Mouse (Mus musculus): ENCODE data around the gene Hcn2.
A peak's percentile ranks its signal among the peaks of the same experiment; 100 is the strongest.

Hcn2 gene

DNA sequence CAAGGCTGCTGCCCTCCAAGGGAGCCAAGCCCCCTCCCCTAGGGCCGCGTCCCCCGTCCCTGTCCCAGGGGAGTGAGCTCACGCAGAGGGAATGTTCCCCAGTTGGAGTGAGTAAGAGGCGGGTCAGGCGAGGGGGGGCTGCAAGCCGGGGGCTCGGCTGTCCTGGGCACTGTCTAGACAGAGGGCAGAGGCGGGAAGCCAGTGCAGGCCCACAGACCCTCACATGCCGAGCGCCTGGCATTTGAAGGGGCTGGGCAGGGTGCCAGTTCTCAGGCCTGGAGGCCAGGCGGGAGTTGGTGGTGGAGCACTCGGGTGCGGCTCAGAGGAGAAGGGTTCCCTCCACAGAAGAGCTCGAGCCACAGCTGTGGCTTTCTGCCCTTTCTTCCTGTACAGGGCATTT, 61.6 kb downstream of the Hcn2 start:
- DNase-seq = no peak

DNA sequence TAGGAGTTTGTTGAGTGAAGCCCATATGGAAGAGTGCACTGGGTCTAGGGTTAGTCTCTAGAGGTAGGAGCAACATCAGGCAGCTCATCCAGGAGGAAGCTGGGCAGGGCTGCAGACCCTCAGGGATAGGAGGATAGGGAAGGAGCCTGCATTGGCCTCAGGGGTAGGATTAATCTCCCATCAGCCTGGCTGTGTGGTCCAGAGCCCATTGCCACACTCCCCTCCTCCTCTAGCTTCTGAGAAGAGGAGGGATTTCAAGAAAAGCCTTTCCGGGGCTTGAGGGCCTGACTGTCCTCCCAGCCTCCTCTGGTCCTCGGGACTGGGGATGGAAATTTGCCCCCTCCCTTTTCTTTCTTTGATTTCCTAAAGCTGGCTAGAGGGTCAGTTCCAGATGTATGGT, 62.8 kb downstream of the Hcn2 start:
- no peak for DNase-seq

- DNase-seq = peak; percentile 92 to 94
Observed at GRCm38 (mm10) chr10:79779784-79780663, 63.6 kb downstream of the Hcn2 start.

DNA sequence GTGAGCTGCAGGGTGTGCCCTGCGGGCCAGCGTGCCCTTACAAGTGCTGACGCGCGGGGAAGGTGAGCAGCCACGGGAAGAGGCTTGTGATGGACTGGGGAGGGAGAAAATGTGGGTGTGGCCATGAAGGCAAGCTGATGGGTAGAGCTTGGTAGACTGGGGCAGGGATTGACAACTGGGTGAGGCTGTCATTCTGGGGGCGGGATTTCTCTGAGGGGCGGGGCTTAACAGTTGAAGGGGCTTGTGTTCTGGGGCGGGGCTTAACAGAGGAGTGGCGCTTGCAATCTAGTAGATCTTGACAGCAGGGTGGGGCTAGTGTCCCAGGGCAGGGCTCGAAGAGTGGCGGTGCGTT, 64.2 kb downstream of the Hcn2 start:
- peak; percentile 65 to 78 for DNase-seq

- no peak for DNase-seq
Observed at GRCm38 (mm10) chr10:79781139-79781538, 64.7 kb downstream of the Hcn2 start.

GRCm38 (mm10) chr10:79781956-79782355, 65.5 kb downstream of the Hcn2 start:
- peak; percentile 55 to 78 for DNase-seq

DNA sequence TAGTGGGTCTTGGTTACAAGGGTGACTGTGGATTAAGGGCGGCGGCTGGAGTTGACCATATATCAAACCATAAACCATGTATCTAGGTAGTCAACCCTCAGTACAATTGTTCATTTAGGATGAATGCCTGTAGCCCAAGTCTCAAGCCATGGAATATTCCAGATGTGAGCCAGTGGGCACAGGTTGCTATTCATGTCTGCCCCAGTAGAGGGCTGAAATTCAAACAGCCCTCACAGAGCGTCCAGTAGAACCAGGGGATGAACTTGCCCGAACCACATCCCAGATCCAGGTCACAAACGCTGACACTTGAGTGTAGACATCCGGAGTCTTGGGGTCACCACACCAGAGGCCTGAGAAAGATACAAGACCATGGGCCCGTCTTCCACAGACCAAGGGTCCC, 66.6 kb downstream of the Hcn2 start:
- no peak for DNase-seq

- peak; percentile 48 to 50 for DNase-seq
Observed at GRCm38 (mm10) chr10:79783920-79784800, 67.7 kb downstream of the Hcn2 start.

Measured in thymus, postnatal 36 days (tissue).